Mouse (Mus musculus) limb, embryonic 10.5 days (tissue): Measurements from ENCODE around the gene Gpr22. TPM values are rescaled to one million over a fixed set of nuclear protein-coding genes. Genes with fewer than 3 reads are reported as not detected.

Experiments
- DNase-seq: peaks from one replicate; pipeline ENCODE4 v3.0.0-alpha.2; 2017; ENCODE audit warnings: low spot score
- H3K27ac ChIP-seq: fragments of 300-500 bp; sonication (generic); 2 replicates; pipeline ENCODE4 v1.5.1; 2016; ENCODE audit warnings: mild to moderate bottlenecking
- H3K27me3 ChIP-seq: fragments of 300-500 bp; sonication (generic); 2 replicates; pipeline ENCODE4 v1.6.1; 2016; ENCODE audit warnings: low read depth, mild to moderate bottlenecking; ENCODE audit not compliant: poor library complexity, severe bottlenecking
- H3K36me3 ChIP-seq: fragments of 300-500 bp; sonication (generic); 2 replicates; pipeline ENCODE4 v1.6.1; 2016; ENCODE audit warnings: mild to moderate bottlenecking, moderate library complexity
- H3K4me1 ChIP-seq: fragments of 300-500 bp; sonication (generic); 2 replicates; pipeline ENCODE4 v1.6.1; 2016
- H3K4me3 ChIP-seq: fragments of 300-500 bp; sonication (generic); 2 replicates; pipeline ENCODE4 v1.5.1; 2016; ENCODE audit warnings: mild to moderate bottlenecking, moderate library complexity
- H3K9me3 ChIP-seq: fragments of 300-500 bp; sonication (generic); replicated peaks from 2 replicates; pipeline ENCODE4 v1.6.1; 2016; ENCODE audit warnings: mild to moderate bottlenecking
- WGBS: fragments of 180-500 bp; shearing (Covaris S2); methylation state at CpG from one replicate; pipeline ENCODE4 v1.1.7; 2016; 5-methylcytosine and 5-hydroxymethylcytosine counted together
- polyA plus RNA-seq: library from polyadenylated mRNA; unstranded; fragments of >200 nt; fragmentation: Nextera tagmentation; extraction: Ambion mirVana; gene quantifications from 2 replicates; pipeline ENCODE4 v1.2.1, GENCODE M21; 2016

Gpr22 gene
- polyA plus RNA-seq, 1 experiment from 2014 or later, result 0.59 TPM

- Histone ChIP-seq H3K4me3 (no peak overlapping the region), H3K27me3 (no peaks in the 10 kb centered on the region)
Measured at GRCm38 (mm10) chr12:31712727-31713126, 1.0 kb downstream of the Gpr22 start.

GRCm38 (mm10) chr12:31712233-31712632, 1.5 kb downstream of the Gpr22 start:
- no peaks in the 10 kb centered on the region for H3K36me3 ChIP-seq
- H3K9me3 ChIP-seq, result no peaks in the 10 kb centered on the region
- peaks cover 6% of the 10 kb centered on the region for H3K4me1 ChIP-seq
- DNase-seq, result no peak
- WGBS, result 75% methylated on average over 5 of the region's 5 CpGs
- H3K27ac ChIP-seq, result no peak overlapping the region
- H3K4me3 ChIP-seq, result no peak overlapping the region
- no peaks in the 10 kb centered on the region for H3K27me3 ChIP-seq

More at GRCm38 (mm10) chr12:31712727-31713126, 1.0 kb downstream of the Gpr22 start:
- peaks cover 6% of the 10 kb centered on the region for H3K4me1 ChIP-seq
- WGBS, result 90% methylated on average over 4 of the region's 4 CpGs
- H3K27ac ChIP-seq, result no peak overlapping the region
- no peak for DNase-seq
- no peaks in the 10 kb centered on the region for H3K36me3 ChIP-seq
- no peaks in the 10 kb centered on the region for H3K9me3 ChIP-seq

GRCm38 (mm10) chr12:31709665-31710064, 4.1 kb downstream of the Gpr22 start:
- Histone ChIP-seq H3K9me3 (no peaks in the 10 kb centered on the region), H3K36me3 (no peaks in the 10 kb centered on the region), H3K27ac (no peak overlapping the region), H3K4me3 (no peak overlapping the region), H3K27me3 (no peaks in the 10 kb centered on the region), H3K4me1 (peaks cover 6% of the 10 kb centered on the region)
- DNase-seq, result no peak
- 93% methylated on average over 6 of the region's 6 CpGs for WGBS

GRCm38 (mm10) chr12:31707531-31707930, 6.2 kb downstream of the Gpr22 start:
- DNase-seq, result no peak
- Histone ChIP-seq H3K27me3 (no peaks in the 10 kb centered on the region), H3K9me3 (no peaks in the 10 kb centered on the region), H3K4me3 (no peak overlapping the region), H3K36me3 (no peaks in the 10 kb centered on the region), H3K27ac (no peak overlapping the region), H3K4me1 (no peaks in the 10 kb centered on the region)
- WGBS, result 67% methylated on average over 1 of the region's 1 CpGs

GRCm38 (mm10) chr12:31706168-31706567, 7.6 kb downstream of the Gpr22 start:
- H3K36me3 ChIP-seq, result no peaks in the 10 kb centered on the region
- no peaks in the 10 kb centered on the region for H3K9me3 ChIP-seq
- no peaks in the 10 kb centered on the region for H3K27me3 ChIP-seq
- no peaks in the 10 kb centered on the region for H3K4me1 ChIP-seq
- 67% methylated on average over 2 of the region's 2 CpGs for WGBS
- H3K4me3 ChIP-seq, result no peak overlapping the region
- H3K27ac ChIP-seq, result no peak overlapping the region
- DNase-seq, result no peak

- 80% methylated on average over 6 of the region's 6 CpGs for WGBS
- Histone ChIP-seq H3K9me3 (no peaks in the 10 kb centered on the region), H3K27me3 (no peaks in the 10 kb centered on the region), H3K27ac (no peak overlapping the region), H3K36me3 (no peaks in the 10 kb centered on the region), H3K4me3 (no peak overlapping the region), H3K4me1 (no peaks in the 10 kb centered on the region)
- DNase-seq, result no peak
Measured at GRCm38 (mm10) chr12:31703904-31704303, 9.8 kb downstream of the Gpr22 start.

- Histone ChIP-seq H3K36me3 (peaks cover 19% of the 10 kb centered on the region), H3K27ac (no peak overlapping the region), H3K9me3 (peaks cover 2% of the 10 kb centered on the region; the same call in 1 of the 2 replicates), H3K4me3 (no peak overlapping the region), H3K4me1 (no peaks in the 10 kb centered on the region), H3K27me3 (no peaks in the 10 kb centered on the region)
- WGBS, result 77% methylated on average over 5 of the region's 5 CpGs
- no peak for DNase-seq
Measured at GRCm38 (mm10) chr12:31701411-31701810, 12.3 kb downstream of the Gpr22 start.

GRCm38 (mm10) chr12:31700623-31701347, 13.0 kb downstream of the Gpr22 start:
- H3K27me3 ChIP-seq, result no peaks in the 10 kb centered on the region
- no peaks in the 10 kb centered on the region for H3K4me1 ChIP-seq
- DNase-seq, result no peak
- H3K9me3 ChIP-seq, result peaks cover 2% of the 10 kb centered on the region; the same call in 1 of the 2 replicates
- peaks cover 19% of the 10 kb centered on the region for H3K36me3 ChIP-seq
- H3K27ac ChIP-seq, result no peak overlapping the region
- no peak overlapping the region for H3K4me3 ChIP-seq
- 81% methylated on average over 5 of the region's 5 CpGs for WGBS

- Histone ChIP-seq H3K27ac (no peak overlapping the region), H3K9me3 (peaks cover 2% of the 10 kb centered on the region; the same call in 1 of the 2 replicates), H3K4me1 (no peaks in the 10 kb centered on the region), H3K36me3 (peaks cover 17% of the 10 kb centered on the region), H3K4me3 (no peak overlapping the region), H3K27me3 (no peaks in the 10 kb centered on the region)
- DNase-seq, result no peak
- WGBS, result 90% methylated on average over 1 of the region's 1 CpGs
Measured at GRCm38 (mm10) chr12:31693278-31693677, 20.5 kb downstream of the Gpr22 start.

- Histone ChIP-seq H3K36me3 (peaks cover 6% of the 10 kb centered on the region), H3K4me1 (no peaks in the 10 kb centered on the region), H3K4me3 (no peak overlapping the region), H3K27ac (no peak overlapping the region), H3K9me3 (no peaks in the 10 kb centered on the region), H3K27me3 (no peaks in the 10 kb centered on the region)
- 96% methylated on average over 3 of the region's 3 CpGs for WGBS
- no peak for DNase-seq
Measured at GRCm38 (mm10) chr12:31686679-31687078, 27.1 kb downstream of the Gpr22 start.

GRCm38 (mm10) chr12:31667187-31667586, 46.6 kb downstream of the Gpr22 start:
- Histone ChIP-seq H3K4me1 (no peaks in the 10 kb centered on the region), H3K27me3 (no peaks in the 10 kb centered on the region), H3K36me3 (peaks cover 70% of the 10 kb centered on the region), H3K27ac (no peak overlapping the region), H3K9me3 (no peaks in the 10 kb centered on the region), H3K4me3 (no peak overlapping the region)
- 78% methylated on average over 3 of the region's 3 CpGs for WGBS
- DNase-seq, result no peak

- Histone ChIP-seq H3K36me3 (peaks cover 67% of the 10 kb centered on the region), H3K4me1 (no peaks in the 10 kb centered on the region), H3K9me3 (no peaks in the 10 kb centered on the region), H3K27ac (no peak overlapping the region), H3K4me3 (no peak overlapping the region), H3K27me3 (no peaks in the 10 kb centered on the region)
- no peak for DNase-seq
- WGBS, result 83% methylated on average over 6 of the region's 6 CpGs
Measured at GRCm38 (mm10) chr12:31665999-31666398, 47.7 kb downstream of the Gpr22 start.
